Mouse (Mus musculus) intestine, embryonic 14.5 days (tissue): ENCODE measurements around the gene Slc34a2. TPM values are rescaled to one million over a fixed set of nuclear protein-coding genes. Genes with fewer than 3 reads are reported as not detected.

Source experiments
- ATAC-seq: fragments of 200-750 bp; cut with Nextera tagmentation; replicated peaks from 2 replicates; pipeline ENCODE4 v1.8.0; 2017; ENCODE audit warnings: low read depth, moderate number of reproducible peaks, moderate TSS enrichment, moderate library complexity; ENCODE audit not compliant: low FRiP score, low TSS enrichment
- DNase-seq: peaks from one replicate; pipeline ENCODE4 v3.0.0-alpha.2; 2018; ENCODE audit warnings: low spot score
- H3K27ac ChIP-seq: fragments of 300-500 bp; sonication (generic); 2 replicates; pipeline ENCODE4 v1.5.1; 2014; ENCODE audit warnings: low read depth, mild to moderate bottlenecking, control low read depth
- H3K27me3 ChIP-seq: fragments of 300-500 bp; sonication (generic); replicated peaks from 2 replicates; pipeline ENCODE4 v1.6.1; 2014; ENCODE audit warnings: low read length, control low read depth; ENCODE audit not compliant: control insufficient read depth, insufficient read depth
- H3K36me3 ChIP-seq: fragments of 300-500 bp; sonication (generic); 2 replicates; pipeline ENCODE4 v1.6.1; 2014; ENCODE audit warnings: low read length, control low read depth; ENCODE audit not compliant: control insufficient read depth, insufficient read depth
- H3K4me1 ChIP-seq: fragments of 300-500 bp; sonication (generic); replicated peaks from 2 replicates; pipeline ENCODE4 v1.6.1; 2014; ENCODE audit warnings: low read length, control low read depth, mixed read lengths; ENCODE audit not compliant: control insufficient read depth, insufficient read depth
- H3K4me2 ChIP-seq: fragments of 300-500 bp; sonication (generic); 2 replicates; pipeline ENCODE4 v1.6.1; 2014; ENCODE audit warnings: low read length
- H3K4me3 ChIP-seq: fragments of 300-500 bp; sonication (generic); 2 replicates; pipeline ENCODE4 v1.5.1; 2014; ENCODE audit warnings: low read depth, low read length, control low read depth, mixed read lengths
- H3K9ac ChIP-seq: fragments of 300-500 bp; sonication (generic); 2 replicates; pipeline ENCODE4 v1.6.1; 2014; ENCODE audit warnings: mild to moderate bottlenecking, low read length
- H3K9me3 ChIP-seq: fragments of 300-500 bp; sonication (generic); 2 replicates; pipeline ENCODE4 v1.6.1; 2016; ENCODE audit warnings: low read length, control low read depth; ENCODE audit not compliant: control insufficient read depth
- WGBS: fragments of 180-500 bp; shearing (Covaris S2); extraction: QIAGEN DNeasy Blood & Tissue Kit; methylation state at CpG from one replicate; pipeline ENCODE4 v1.1.7; 2014; 5-methylcytosine and 5-hydroxymethylcytosine counted together
- polyA plus RNA-seq: library from polyadenylated mRNA; unstranded; fragments of >200 nt; fragmentation: Nextera tagmentation; extraction: Ambion mirVana; gene quantifications from 2 replicates; pipeline ENCODE4 v1.2.1, GENCODE M21; 2014

The Slc34a2 gene
- polyA plus RNA-seq, 1 experiment from 2014 or later = 0.91 TPM

DNA sequence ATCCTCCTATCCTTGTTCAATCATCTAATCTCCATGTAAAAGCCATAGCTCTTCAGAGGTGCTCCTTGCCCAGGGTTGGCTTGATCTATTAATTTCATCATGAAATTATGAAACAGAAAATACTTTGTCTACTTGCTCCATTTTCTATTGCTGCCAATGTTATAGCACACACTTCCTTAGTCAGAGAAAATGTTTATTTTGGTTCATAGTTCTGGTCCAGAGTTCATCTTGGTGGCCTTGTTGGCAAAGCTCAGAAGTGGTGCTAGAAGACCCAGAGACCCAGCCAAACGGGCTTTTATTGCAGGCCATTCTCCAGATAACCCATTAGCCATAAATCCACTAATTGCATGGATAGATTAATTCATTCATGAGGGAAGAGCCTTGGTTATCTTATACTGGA lies 5.8 kb downstream of the Slc34a2 start:
- ATAC-seq = no peak
- Histone ChIP-seq H3K9me3 (no peaks in the 10 kb centered on the region), H3K27ac (no peak overlapping the region), H3K4me2 (no peak overlapping the region), H3K9ac (no peak overlapping the region), H3K27me3 (peaks cover 4% of the 10 kb centered on the region), H3K4me3 (no peak overlapping the region), H3K36me3 (no peaks in the 10 kb centered on the region), H3K4me1 (no peaks in the 10 kb centered on the region)
- WGBS = 33% methylated on average over 1 of the region's 1 CpGs
- DNase-seq = no peak

DNA sequence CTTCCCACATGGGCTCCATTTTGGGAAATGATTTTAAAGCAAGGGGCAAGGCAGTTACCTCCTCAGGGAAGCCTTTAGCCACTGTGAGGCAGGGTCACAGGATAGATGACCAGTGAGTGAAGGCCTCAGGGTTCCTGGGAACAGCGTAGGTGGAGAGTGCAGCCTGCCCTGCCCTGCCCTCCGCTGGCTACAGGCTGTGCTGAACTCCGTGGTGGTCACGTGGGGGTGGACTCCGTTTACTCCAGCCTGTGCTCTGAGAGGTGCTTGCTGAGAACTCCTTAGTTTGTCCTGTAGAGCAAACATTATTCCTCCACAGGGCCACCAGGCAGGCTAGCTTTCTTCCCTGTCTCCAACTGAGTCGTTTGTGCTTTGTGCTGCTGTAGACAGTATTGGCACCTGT lies 10.1 kb downstream of the Slc34a2 start:
- no peaks in the 10 kb centered on the region for H3K9me3 ChIP-seq
- DNase-seq (no peak), ATAC-seq (no peak)
- no peak overlapping the region for H3K9ac ChIP-seq
- no peak overlapping the region for H3K4me2 ChIP-seq
- 25% methylated on average over 6 of the region's 6 CpGs for WGBS
- H3K4me3 ChIP-seq = no peak overlapping the region
- peaks cover 21% of the 10 kb centered on the region for H3K27me3 ChIP-seq
- no peaks in the 10 kb centered on the region for H3K4me1 ChIP-seq
- no peaks in the 10 kb centered on the region for H3K36me3 ChIP-seq
- H3K27ac ChIP-seq = no peak overlapping the region

DNA sequence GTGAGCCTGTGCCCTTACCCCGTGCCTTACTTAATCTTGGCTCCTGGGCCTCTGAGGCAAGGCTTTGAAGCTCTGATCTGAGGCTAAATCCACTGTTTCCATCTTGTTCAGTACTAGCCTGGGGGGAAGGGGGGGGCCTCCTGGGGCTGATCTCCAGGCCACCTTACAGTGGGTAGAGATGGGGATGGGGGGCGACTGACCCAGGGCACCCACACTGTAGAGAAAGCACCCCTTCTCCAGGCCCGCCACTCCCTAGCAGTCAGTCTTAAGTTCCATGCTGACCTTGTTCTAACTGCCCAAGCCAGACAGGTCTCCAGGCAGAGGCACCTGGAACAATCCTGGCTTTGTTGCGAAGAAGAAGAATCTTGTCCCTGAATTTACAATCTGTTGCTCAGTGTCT lies 10.7 kb downstream of the Slc34a2 start:
- ATAC-seq = 0 out of 2 replicates have a peak, but pooled peaks have one; percentile 41

DNA sequence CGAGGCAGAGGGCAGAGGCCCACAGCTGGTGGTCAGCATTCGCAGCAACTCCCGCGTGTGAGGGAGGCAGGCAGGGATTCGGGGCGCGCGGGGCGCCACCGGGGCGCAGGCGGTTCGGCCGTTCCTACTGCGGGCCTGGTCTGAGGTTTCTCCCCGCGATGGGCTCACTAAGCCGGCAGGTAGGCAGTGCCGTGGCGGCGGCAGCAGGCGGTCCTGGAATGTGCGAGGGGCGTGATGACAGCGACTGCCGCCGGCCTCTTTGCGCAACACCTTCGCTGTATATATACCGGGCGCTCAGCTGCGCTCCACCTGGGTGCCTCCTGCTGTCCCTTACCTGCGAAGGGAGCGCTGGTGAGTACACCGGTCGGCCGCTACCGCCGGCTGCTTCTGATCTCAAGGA lies 11.2 kb downstream of the Slc34a2 start:
- ATAC-seq (peak; percentile 79), DNase-seq (peak; percentile 64)
- Histone ChIP-seq H3K4me2 (peak overlapping the region; percentile 61), H3K9ac (no peak overlapping the region), H3K27ac (no peak overlapping the region), H3K36me3 (no peaks in the 10 kb centered on the region), H3K9me3 (no peaks in the 10 kb centered on the region), H3K4me3 (peak overlapping the region; percentile 26), H3K27me3 (peaks cover 21% of the 10 kb centered on the region), H3K4me1 (no peaks in the 10 kb centered on the region)
- 2% methylated on average over 37 of the region's 39 CpGs for WGBS

More for the DNA sequence above, 10.7 kb downstream of the Slc34a2 start:
- peaks cover 21% of the 10 kb centered on the region for H3K27me3 ChIP-seq
- DNase-seq = no peak
- H3K9me3 ChIP-seq = no peaks in the 10 kb centered on the region
- H3K4me3 ChIP-seq = peak overlapping the region; percentile 26; the same call in 1 of the 2 replicates
- peak overlapping the region; percentile 61 for H3K4me2 ChIP-seq
- H3K36me3 ChIP-seq = no peaks in the 10 kb centered on the region
- 34% methylated on average over 4 of the region's 4 CpGs for WGBS
- H3K9ac ChIP-seq = no peak overlapping the region
- H3K4me1 ChIP-seq = no peaks in the 10 kb centered on the region
- H3K27ac ChIP-seq = no peak overlapping the region

DNA sequence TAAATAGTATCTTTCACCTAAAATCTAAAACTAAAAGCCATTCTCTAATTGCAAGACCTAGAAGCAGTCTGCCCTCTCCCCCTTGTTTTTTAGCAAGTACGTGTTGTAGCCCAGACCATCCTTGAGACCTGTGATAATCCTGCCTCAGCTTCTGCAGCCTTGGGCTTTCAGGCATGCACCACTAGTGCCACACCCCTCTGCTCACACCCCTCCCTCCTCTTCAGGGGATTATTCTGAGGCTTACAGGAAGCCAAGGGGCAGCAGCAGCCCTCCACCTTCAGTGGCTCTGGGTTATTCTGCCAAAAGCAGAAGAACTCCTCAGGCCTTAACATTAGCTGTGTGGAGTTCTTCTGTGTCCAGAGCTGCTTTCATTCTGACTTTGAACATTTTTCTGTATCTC lies 13.1 kb downstream of the Slc34a2 start:
- Histone ChIP-seq H3K4me2 (no peak overlapping the region), H3K36me3 (no peaks in the 10 kb centered on the region), H3K27ac (no peak overlapping the region), H3K27me3 (peaks cover 21% of the 10 kb centered on the region), H3K4me3 (no peak overlapping the region), H3K4me1 (no peaks in the 10 kb centered on the region), H3K9me3 (no peaks in the 10 kb centered on the region), H3K9ac (no peak overlapping the region)
- DNase-seq (no peak), ATAC-seq (no peak)
- 56% methylated on average over 1 of the region's 1 CpGs for WGBS

DNA sequence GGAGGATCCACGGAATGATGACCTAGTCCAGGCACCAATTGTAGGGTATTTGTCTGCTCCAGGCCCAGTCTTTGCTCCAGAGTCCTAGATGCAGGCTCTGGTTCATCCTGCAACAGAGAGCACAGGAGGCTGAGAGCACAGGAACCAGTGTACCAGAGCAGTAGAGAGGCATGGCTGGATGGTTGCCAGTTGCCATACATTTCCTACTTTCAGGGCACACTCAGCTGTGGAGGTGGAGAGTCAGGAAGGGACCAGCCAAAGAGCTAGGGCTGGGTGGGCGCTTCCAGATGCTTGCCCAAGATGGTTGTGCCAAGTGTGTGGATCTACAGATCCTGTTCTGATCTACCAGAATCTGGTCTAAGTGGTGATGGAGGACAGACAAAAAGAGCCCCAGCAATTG lies 15.4 kb downstream of the Slc34a2 start:
- WGBS = 86% methylated on average over 2 of the region's 2 CpGs
- Histone ChIP-seq H3K27ac (no peak overlapping the region), H3K4me2 (no peak overlapping the region), H3K9ac (no peak overlapping the region), H3K36me3 (no peaks in the 10 kb centered on the region), H3K4me1 (no peaks in the 10 kb centered on the region), H3K27me3 (peaks cover 21% of the 10 kb centered on the region), H3K4me3 (no peak overlapping the region), H3K9me3 (no peaks in the 10 kb centered on the region)
- no peak for ATAC-seq
- no peak for DNase-seq

DNA sequence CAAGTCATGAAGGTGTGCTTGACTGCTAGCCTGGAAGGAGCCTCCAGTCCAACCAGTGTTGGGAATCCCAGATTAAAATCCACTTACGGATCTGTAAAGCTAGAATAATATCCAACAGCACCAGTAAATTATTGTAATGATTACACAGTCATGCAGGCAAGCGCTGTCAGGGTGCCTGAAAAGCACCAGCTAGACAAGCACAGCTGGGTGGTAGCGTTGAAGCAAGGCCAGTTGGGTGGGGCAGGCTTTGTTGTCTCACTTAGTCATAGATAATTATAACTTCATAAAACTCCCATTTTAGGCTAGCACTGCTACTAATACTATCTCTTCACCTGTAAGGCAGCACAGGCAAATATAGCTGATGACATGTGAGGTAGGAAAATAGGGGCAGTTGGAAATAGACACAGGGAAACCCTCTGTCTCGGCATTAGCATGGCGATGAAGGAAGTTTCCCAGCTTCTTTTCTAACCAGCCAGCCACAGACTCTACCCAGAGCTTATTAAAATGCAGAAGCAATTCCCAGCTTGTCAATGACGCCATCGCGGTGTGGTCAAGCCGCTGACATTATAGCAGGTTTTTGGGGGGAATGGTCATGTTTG lies 23.8 kb downstream of the Slc34a2 start:
- H3K4me1 ChIP-seq = no peaks in the 10 kb centered on the region
- H3K9me3 ChIP-seq = no peaks in the 10 kb centered on the region
- ATAC-seq = no peak
- no peak overlapping the region for H3K4me3 ChIP-seq
- 87% methylated on average over 9 of the region's 9 CpGs for WGBS
- H3K36me3 ChIP-seq = no peaks in the 10 kb centered on the region
- no peak for DNase-seq
- no peak overlapping the region for H3K9ac ChIP-seq
- H3K27ac ChIP-seq = no peak overlapping the region
- no peak overlapping the region for H3K4me2 ChIP-seq
- H3K27me3 ChIP-seq = no peaks in the 10 kb centered on the region

DNA sequence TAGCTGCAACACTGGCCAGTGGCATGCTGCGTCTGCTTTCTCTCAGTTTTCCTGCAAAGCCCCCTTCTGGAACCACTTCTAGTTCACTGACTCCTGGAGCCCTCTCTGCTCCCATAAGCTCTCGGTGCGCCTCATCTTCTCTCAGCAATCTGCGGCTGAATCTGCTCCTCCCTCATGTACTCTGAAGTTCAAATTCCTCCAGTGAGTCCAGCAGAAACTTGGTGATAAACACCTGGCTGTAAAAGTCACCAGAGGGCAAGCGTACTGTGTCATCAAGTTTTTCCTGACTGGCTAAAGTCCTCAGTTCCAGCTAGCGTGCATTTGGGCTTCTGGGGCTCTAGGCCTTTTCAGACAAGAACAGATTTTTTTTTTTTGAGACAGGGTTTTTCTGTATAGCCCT lies 36.7 kb downstream of the Slc34a2 start:
- no peaks in the 10 kb centered on the region for H3K4me1 ChIP-seq
- no peak overlapping the region for H3K27ac ChIP-seq
- ATAC-seq = no peak
- no peaks in the 10 kb centered on the region for H3K36me3 ChIP-seq
- no peak overlapping the region for H3K9ac ChIP-seq
- no peak overlapping the region for H3K4me2 ChIP-seq
- 28% methylated on average over 6 of the region's 6 CpGs for WGBS
- no peak overlapping the region for H3K4me3 ChIP-seq
- H3K9me3 ChIP-seq = no peaks in the 10 kb centered on the region
- H3K27me3 ChIP-seq = no peaks in the 10 kb centered on the region
- DNase-seq = no peak

DNA sequence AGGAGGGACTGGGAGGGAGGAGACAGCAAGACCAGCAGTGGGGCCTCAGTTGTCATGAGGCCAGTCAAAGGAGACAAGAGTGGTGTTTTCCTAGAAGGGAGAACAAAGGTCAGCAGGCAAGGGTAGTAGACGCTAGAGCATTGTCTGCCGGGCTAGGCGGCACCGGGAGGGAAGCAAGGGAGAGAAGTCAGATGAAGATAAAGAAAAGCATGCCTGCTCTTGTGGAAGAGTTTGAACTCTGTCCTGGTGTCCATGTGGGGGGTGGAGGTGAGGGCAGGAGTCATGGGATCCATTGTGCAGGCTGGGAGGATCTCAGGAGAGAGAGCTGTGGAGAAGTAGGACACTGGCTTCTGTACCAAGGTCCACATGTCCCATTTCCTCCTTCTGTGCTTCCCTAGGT lies 40.6 kb downstream of the Slc34a2 start:
- Histone ChIP-seq H3K4me2 (no peak overlapping the region), H3K27me3 (no peaks in the 10 kb centered on the region), H3K9me3 (no peaks in the 10 kb centered on the region), H3K4me1 (no peaks in the 10 kb centered on the region), H3K4me3 (no peak overlapping the region), H3K36me3 (no peaks in the 10 kb centered on the region), H3K27ac (no peak overlapping the region), H3K9ac (no peak overlapping the region)
- ATAC-seq = peak; percentile 58; the same call in 1 of the 2 replicates
- 73% methylated on average over 4 of the region's 4 CpGs for WGBS
- no peak for DNase-seq
